Mouse (Mus musculus) megakaryocyte progenitor cell, adult 5-6 weeks (primary cell): ENCODE measurements at regions not wholly inside any gene's neighbourhood (a gene's known extent, or its start where the extent isn't known, plus 50 kb on each side); places are given as distances from the start of the nearest gene placed in this dataset.
A peak's percentile ranks its signal among the peaks of the same experiment; 100 is the strongest.

Source experiments
- ATAC-seq: replicated peaks from 2 replicates; pipeline ENCODE4 v1.8.0; 2016; ENCODE audit warnings: mild to moderate bottlenecking, moderate TSS enrichment, inconsistent platforms; ENCODE audit not compliant: poor library complexity

DNA sequence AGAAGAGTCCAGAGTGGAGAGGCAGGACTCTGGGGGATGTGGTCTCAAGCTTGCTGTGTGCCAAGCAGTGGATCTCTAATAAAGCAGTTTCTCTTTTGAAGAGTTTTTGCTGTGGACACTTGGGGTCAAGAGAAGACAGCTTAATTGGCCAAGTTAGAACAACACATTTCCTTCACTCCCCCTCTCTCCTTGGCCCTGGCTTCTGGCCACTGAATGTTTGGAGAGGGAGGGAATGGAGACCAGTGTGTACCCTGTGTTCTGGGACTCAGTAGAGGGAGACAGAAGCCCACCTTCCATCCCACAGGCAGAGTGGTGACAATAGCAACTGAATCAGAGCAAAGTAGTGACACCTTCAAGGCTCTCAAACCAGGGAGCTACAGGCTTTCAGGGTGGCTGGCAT is 77.3 kb upstream of the Kcnd3 start:
- ATAC-seq: no peak

- no peak for ATAC-seq
Observed at GRCm38 (mm10) chr3:105375383-105375782, 76.7 kb upstream of the Kcnd3 start.

DNA sequence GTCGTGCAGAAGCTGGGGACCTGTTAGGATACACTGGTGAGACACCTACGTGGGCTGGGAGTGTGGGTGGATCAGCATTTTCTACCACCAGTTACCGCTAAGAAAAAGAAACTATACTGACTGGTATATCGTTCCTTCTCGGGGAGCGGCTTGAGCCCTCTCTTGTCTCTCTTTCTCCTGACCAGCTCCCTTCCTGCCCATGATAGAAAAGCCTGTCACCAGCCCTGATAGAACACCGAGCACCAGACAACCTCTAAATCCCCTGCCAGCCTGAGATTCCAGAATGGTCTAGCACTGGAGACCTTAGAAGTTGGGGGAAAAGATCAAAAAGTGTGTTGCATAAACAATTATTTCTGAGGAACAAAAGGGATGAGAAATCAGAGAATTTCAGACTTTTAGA is 76.3 kb upstream of the Kcnd3 start:
- no peak for ATAC-seq

GRCm38 (mm10) chr3:105376346-105376745 is 75.8 kb upstream of the Kcnd3 start:
- ATAC-seq: no peak

DNA sequence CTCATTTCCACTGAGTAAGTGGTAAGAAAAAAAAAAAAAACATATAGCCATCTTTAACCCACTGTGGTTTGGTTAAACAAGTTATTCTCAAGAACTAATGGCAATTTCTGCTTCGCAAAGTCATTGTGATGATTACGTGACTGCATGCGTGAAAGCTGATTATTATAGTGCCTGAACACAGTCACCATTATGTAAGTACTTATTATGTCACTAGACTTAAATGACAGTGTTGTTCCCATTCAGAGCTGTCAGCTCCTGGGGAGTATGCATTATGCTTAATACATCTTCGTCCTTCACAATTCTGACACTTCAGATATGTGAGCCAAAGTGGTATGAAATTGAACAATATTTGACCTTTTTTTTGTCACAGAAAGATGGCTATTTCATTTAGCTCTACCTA is 71.3 kb upstream of the Kcnd3 start:
- no peak for ATAC-seq

DNA sequence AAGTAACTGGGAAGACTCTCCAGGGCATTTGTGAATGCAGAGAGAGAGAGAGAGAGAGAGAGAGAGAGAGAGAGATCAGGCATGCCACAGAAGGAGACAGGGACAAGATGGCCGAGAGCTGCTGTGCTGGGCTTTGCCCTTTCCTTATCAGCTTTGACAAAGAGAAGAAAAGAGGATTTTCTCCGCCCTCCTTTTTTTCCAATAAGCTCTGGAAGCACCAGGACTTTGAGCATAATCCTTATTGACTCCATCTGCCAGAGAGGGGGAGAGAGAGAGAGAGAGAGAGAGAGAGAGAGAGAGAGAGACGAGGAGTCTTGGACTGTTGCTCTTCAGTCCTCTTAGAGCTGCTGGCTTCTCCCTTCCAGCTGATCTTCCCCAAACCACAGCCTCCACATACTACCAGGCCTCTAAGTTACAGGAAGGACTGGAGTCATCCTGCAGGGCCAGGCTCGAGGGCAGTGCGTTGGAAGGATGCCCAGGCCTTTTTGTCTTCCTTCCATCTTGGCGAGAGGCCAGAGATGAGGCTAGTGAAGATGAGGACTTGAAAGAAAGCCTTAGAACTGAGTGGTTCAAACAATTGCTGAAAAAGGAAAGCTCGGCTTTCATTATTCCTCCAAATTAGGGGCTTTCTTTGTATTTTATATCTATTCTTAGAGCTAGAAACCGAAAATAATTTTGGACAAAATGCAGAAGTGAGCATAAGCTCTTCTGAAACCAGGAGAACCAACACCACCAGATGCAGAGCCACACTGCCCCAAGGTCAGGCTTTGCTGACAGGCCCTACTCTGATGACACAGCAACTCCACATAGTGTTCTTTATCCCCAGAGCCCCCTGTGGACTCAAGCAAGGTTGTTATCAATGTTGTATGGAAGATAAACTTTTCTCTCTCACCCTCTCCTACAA is 59.3 kb upstream of the Kcnd3 start:
- ATAC-seq: peak; percentile 76
